Mouse (Mus musculus): ENCODE data around the gene Tmem50b. TPM values are rescaled to one million over a fixed set of nuclear protein-coding genes. Genes with fewer than 3 reads are reported as not detected.

Gene Tmem50b
- polyA plus RNA-seq (2012; ENCODE audit: low replicate concordance): 4.2 and 6.8 TPM in 2 replicates

GRCm38 (mm10) chr16:91597672-91598010, at the start of gene Tmem50b:
Tmem50b (minus strand) TSS chr16:91597800.

GRCm38 (mm10) chr16:91646681-91647419, 49.2 kb upstream of the Tmem50b start, which contains the start of gene Gart:
Gart (minus strand) TSS chr16:91646952.

GRCm38 (mm10) chr16:91618511-91619501, 21.2 kb upstream of the Tmem50b start, which contains the start of gene Dnajc28:
Dnajc28 (minus strand) TSS chr16:91619026.

GRCm38 (mm10) chr16:91546836-91547741, 50.5 kb downstream of the Tmem50b start, which contains the start of gene Ifngr2:
Ifngr2 (plus strand) TSS chr16:91547072.

Other genes with a start within 250 kb of the Tmem50b start
- 61.0 and 154 TPM in 2 replicates for gene Ifnar2, start 225.0 kb downstream of the Tmem50b start, polyA plus RNA-seq (2012; ENCODE audit: low replicate concordance)
- not detected in 2 replicates for gene Gm21970, start 206.1 kb downstream of the Tmem50b start, polyA plus RNA-seq (2012; ENCODE audit: low replicate concordance)
- 34.3 and 38.9 TPM in 2 replicates for gene Il10rb, start 191.6 kb downstream of the Tmem50b start, polyA plus RNA-seq (2012; ENCODE audit: low replicate concordance)
- gene Ifnar1, start 112.6 kb downstream of the Tmem50b start, polyA plus RNA-seq (2012; ENCODE audit: low replicate concordance): 24.0 and 33.7 TPM in 2 replicates
- 28.8 and 98.8 TPM in 2 replicates for gene Ifngr2, start 50.7 kb downstream of the Tmem50b start, polyA plus RNA-seq (2012; ENCODE audit: low replicate concordance)
- 1.1 and 1.7 TPM in 2 replicates for gene Dnajc28, start 21.2 kb upstream of the Tmem50b start, polyA plus RNA-seq (2012; ENCODE audit: low replicate concordance)
- 76.5 and 127 TPM in 2 replicates for gene Gart, start 49.2 kb upstream of the Tmem50b start, polyA plus RNA-seq (2012; ENCODE audit: low replicate concordance)
- gene Son, start 49.7 kb upstream of the Tmem50b start, polyA plus RNA-seq (2012; ENCODE audit: low replicate concordance): 56.1 and 84.0 TPM in 2 replicates
- 25.3 and 66.5 TPM in 2 replicates for gene Donson, start 91.0 kb upstream of the Tmem50b start, polyA plus RNA-seq (2012; ENCODE audit: low replicate concordance)
- gene Cryzl1, start 131.2 kb upstream of the Tmem50b start, polyA plus RNA-seq (2012; ENCODE audit: low replicate concordance): 1.2 and 4.7 TPM in 2 replicates
- gene Itsn1, start 131.5 kb upstream of the Tmem50b start, polyA plus RNA-seq (2012; ENCODE audit: low replicate concordance): 38.3 and 39.5 TPM in 2 replicates

Data from hematopoietic multipotent progenitor cell, adult 10-12 weeks (in vitro differentiated cells).